Mouse (Mus musculus) heart, embryonic 11.5 days (tissue): ENCODE results near the gene Frmd6. TPM values are rescaled to one million over a fixed set of nuclear protein-coding genes. Genes with fewer than 3 reads are reported as not detected.
A peak's percentile ranks its signal among the peaks of the same experiment; 100 is the strongest.

Experiments
- ATAC-seq: fragments of 200-750 bp; cut with Nextera tagmentation; replicated peaks from 2 replicates; pipeline ENCODE4 v1.8.0; 2017; ENCODE audit warnings: moderate library complexity; ENCODE audit not compliant: insufficient number of reproducible peaks, low FRiP score, low TSS enrichment
- H3K27ac ChIP-seq: fragments of 300-500 bp; sonication (generic); 2 replicates; pipeline ENCODE4 v1.5.1; 2014; ENCODE audit warnings: mild to moderate bottlenecking, low read depth, low read length
- H3K27me3 ChIP-seq: fragments of 300-500 bp; sonication (generic); 2 replicates; pipeline ENCODE4 v1.6.1; 2014; ENCODE audit warnings: mild to moderate bottlenecking, low read length, mixed read lengths; ENCODE audit not compliant: control insufficient read depth, insufficient read depth
- H3K36me3 ChIP-seq: fragments of 300-500 bp; sonication (generic); 2 replicates; pipeline ENCODE4 v1.6.1; 2014; ENCODE audit warnings: mild to moderate bottlenecking, low read length, moderate library complexity, mixed read lengths; ENCODE audit not compliant: control insufficient read depth, insufficient read depth
- H3K4me1 ChIP-seq: fragments of 300-500 bp; sonication (generic); 2 replicates; pipeline ENCODE4 v1.6.1; 2014; ENCODE audit warnings: low read length; ENCODE audit not compliant: control insufficient read depth, insufficient read depth
- H3K4me2 ChIP-seq: fragments of 300-500 bp; sonication (generic); 2 replicates; pipeline ENCODE4 v1.6.1; 2014; ENCODE audit warnings: mild to moderate bottlenecking, moderate library complexity
- H3K4me3 ChIP-seq: fragments of 300-500 bp; sonication (generic); 2 replicates; pipeline ENCODE4 v1.5.1; 2014; ENCODE audit warnings: low read depth, low read length
- H3K9ac ChIP-seq: fragments of 300-500 bp; sonication (generic); 2 replicates; pipeline ENCODE4 v1.6.1; 2014; ENCODE audit warnings: mild to moderate bottlenecking, low read depth, low read length, moderate library complexity
- H3K9me3 ChIP-seq: fragments of 300-500 bp; sonication (generic); replicated peaks from 2 replicates; pipeline ENCODE4 v1.6.1; 2016; ENCODE audit warnings: low read length; ENCODE audit not compliant: control insufficient read depth
- WGBS: fragments of 180-500 bp; shearing (Covaris S2); extraction: QIAGEN DNeasy Blood & Tissue Kit; methylation state at CpG from one replicate; pipeline ENCODE4 v1.1.7; 2014; ENCODE audit not compliant: insufficient replicate concordance; 5-methylcytosine and 5-hydroxymethylcytosine counted together
- polyA plus RNA-seq: library from polyadenylated mRNA; unstranded; fragments of >200 nt; fragmentation: Nextera tagmentation; extraction: Ambion mirVana; gene quantifications from 2 replicates; pipeline ENCODE4 v1.2.1, GENCODE M21; 2014

Frmd6 gene
- polyA plus RNA-seq, 1 experiment from 2014 or later = 18.7 TPM

GRCm38 (mm10) chr12:70800086-70800485 lies 25.2 kb upstream of the Frmd6 start:
- H3K4me1 ChIP-seq = peaks cover 24% of the 10 kb centered on the region
- no peak overlapping the region for H3K9ac ChIP-seq
- H3K9me3 ChIP-seq = no peaks in the 10 kb centered on the region
- no peak overlapping the region for H3K4me3 ChIP-seq
- ATAC-seq = no peak
- no peaks in the 10 kb centered on the region for H3K36me3 ChIP-seq
- 61% methylated on average over 8 of the region's 8 CpGs for WGBS
- H3K4me2 ChIP-seq = no peak overlapping the region
- peak overlapping the region; percentile 83; the same call in 1 of the 2 replicates for H3K27ac ChIP-seq
- no peaks in the 10 kb centered on the region for H3K27me3 ChIP-seq

- no peak overlapping the region for H3K4me3 ChIP-seq
- no peak overlapping the region for H3K27ac ChIP-seq
- 57% methylated on average over 8 of the region's 8 CpGs for WGBS
- no peaks in the 10 kb centered on the region for H3K9me3 ChIP-seq
- H3K9ac ChIP-seq = no peak overlapping the region
- H3K36me3 ChIP-seq = no peaks in the 10 kb centered on the region
- H3K4me1 ChIP-seq = peaks cover 22% of the 10 kb centered on the region
- no peaks in the 10 kb centered on the region for H3K27me3 ChIP-seq
- no peak for ATAC-seq
- H3K4me2 ChIP-seq = no peak overlapping the region
Measured at GRCm38 (mm10) chr12:70801361-70801760, 24.0 kb upstream of the Frmd6 start.

- Histone ChIP-seq H3K36me3 (no peaks in the 10 kb centered on the region), H3K4me1 (peaks cover 22% of the 10 kb centered on the region), H3K9ac (no peak overlapping the region), H3K9me3 (no peaks in the 10 kb centered on the region), H3K4me2 (no peak overlapping the region), H3K27ac (no peak overlapping the region), H3K27me3 (no peaks in the 10 kb centered on the region), H3K4me3 (no peak overlapping the region)
- ATAC-seq = no peak
- WGBS = 78% methylated on average over 4 of the region's 4 CpGs
Measured at GRCm38 (mm10) chr12:70803494-70803893, 21.8 kb upstream of the Frmd6 start.

- Histone ChIP-seq H3K36me3 (no peaks in the 10 kb centered on the region), H3K27me3 (no peaks in the 10 kb centered on the region), H3K4me3 (no peak overlapping the region), H3K4me2 (no peak overlapping the region), H3K27ac (no peak overlapping the region), H3K9me3 (no peaks in the 10 kb centered on the region), H3K9ac (no peak overlapping the region), H3K4me1 (peaks cover 9% of the 10 kb centered on the region)
- WGBS = 66% methylated on average over 2 of the region's 2 CpGs
- no peak for ATAC-seq
Measured at GRCm38 (mm10) chr12:70804989-70805388, 20.3 kb upstream of the Frmd6 start.

GRCm38 (mm10) chr12:70807543-70807942 lies 17.8 kb upstream of the Frmd6 start:
- no peak overlapping the region for H3K27ac ChIP-seq
- H3K9me3 ChIP-seq = no peaks in the 10 kb centered on the region
- no peak overlapping the region for H3K4me2 ChIP-seq
- H3K9ac ChIP-seq = no peak overlapping the region
- H3K36me3 ChIP-seq = no peaks in the 10 kb centered on the region
- ATAC-seq = no peak
- H3K27me3 ChIP-seq = no peaks in the 10 kb centered on the region
- WGBS = 16% methylated on average over 5 of the region's 5 CpGs
- H3K4me1 ChIP-seq = peaks cover 7% of the 10 kb centered on the region; the same call in 1 of the 2 replicates
- H3K4me3 ChIP-seq = no peak overlapping the region

- no peak overlapping the region for H3K27ac ChIP-seq
- H3K36me3 ChIP-seq = no peaks in the 10 kb centered on the region
- H3K9me3 ChIP-seq = no peaks in the 10 kb centered on the region
- WGBS = 69% methylated on average over 6 of the region's 6 CpGs
- H3K4me2 ChIP-seq = no peak overlapping the region
- H3K4me1 ChIP-seq = peaks cover 11% of the 10 kb centered on the region; the same call in 1 of the 2 replicates
- no peak overlapping the region for H3K9ac ChIP-seq
- no peaks in the 10 kb centered on the region for H3K27me3 ChIP-seq
- no peak overlapping the region for H3K4me3 ChIP-seq
- ATAC-seq = no peak
Measured at GRCm38 (mm10) chr12:70807975-70808374, 17.3 kb upstream of the Frmd6 start.

- Histone ChIP-seq H3K9me3 (no peaks in the 10 kb centered on the region), H3K4me2 (no peak overlapping the region), H3K9ac (no peak overlapping the region), H3K27me3 (no peaks in the 10 kb centered on the region), H3K27ac (no peak overlapping the region), H3K36me3 (no peaks in the 10 kb centered on the region), H3K4me3 (no peak overlapping the region), H3K4me1 (peaks cover 11% of the 10 kb centered on the region; the same call in 1 of the 2 replicates)
- WGBS = 81% methylated on average over 2 of the region's 2 CpGs
- ATAC-seq = no peak
Measured at GRCm38 (mm10) chr12:70809957-70810356, 15.4 kb upstream of the Frmd6 start.

GRCm38 (mm10) chr12:70811772-70812171 lies 13.5 kb upstream of the Frmd6 start:
- no peaks in the 10 kb centered on the region for H3K9me3 ChIP-seq
- ATAC-seq = no peak
- no peak overlapping the region for H3K9ac ChIP-seq
- no peak overlapping the region for H3K4me3 ChIP-seq
- peak overlapping the region; percentile 54 for H3K27ac ChIP-seq
- H3K27me3 ChIP-seq = no peaks in the 10 kb centered on the region
- H3K36me3 ChIP-seq = no peaks in the 10 kb centered on the region
- no peak overlapping the region for H3K4me2 ChIP-seq
- 65% methylated on average over 6 of the region's 6 CpGs for WGBS
- H3K4me1 ChIP-seq = peaks cover 11% of the 10 kb centered on the region; the same call in 1 of the 2 replicates

GRCm38 (mm10) chr12:70812176-70812575 lies 13.1 kb upstream of the Frmd6 start:
- Histone ChIP-seq H3K9ac (no peak overlapping the region), H3K36me3 (no peaks in the 10 kb centered on the region), H3K9me3 (no peaks in the 10 kb centered on the region), H3K27ac (peak overlapping the region; percentile 64; the same call in 1 of the 2 replicates), H3K4me2 (no peak overlapping the region), H3K27me3 (no peaks in the 10 kb centered on the region), H3K4me1 (peaks cover 11% of the 10 kb centered on the region; the same call in 1 of the 2 replicates), H3K4me3 (no peak overlapping the region)
- ATAC-seq = no peak; the same call in 1 of the 2 replicates
- WGBS = 34% methylated on average over 6 of the region's 6 CpGs
